Mouse (Mus musculus) spleen, adult 18-20 months (tissue): Measurements from ENCODE around the gene Ap3b1.

Source experiments
- DNase-seq, 2 experiments: peaks; one replicate each; pipeline ENCODE4 v3.0.0; 2022; ENCODE audit warnings: mixed read lengths in 2 of 2

The Ap3b1 gene

GRCm38 (mm10) chr13:94375526-94376390 lies 17.0 kb downstream of the Ap3b1 start:
- no peak for DNase-seq

DNA sequence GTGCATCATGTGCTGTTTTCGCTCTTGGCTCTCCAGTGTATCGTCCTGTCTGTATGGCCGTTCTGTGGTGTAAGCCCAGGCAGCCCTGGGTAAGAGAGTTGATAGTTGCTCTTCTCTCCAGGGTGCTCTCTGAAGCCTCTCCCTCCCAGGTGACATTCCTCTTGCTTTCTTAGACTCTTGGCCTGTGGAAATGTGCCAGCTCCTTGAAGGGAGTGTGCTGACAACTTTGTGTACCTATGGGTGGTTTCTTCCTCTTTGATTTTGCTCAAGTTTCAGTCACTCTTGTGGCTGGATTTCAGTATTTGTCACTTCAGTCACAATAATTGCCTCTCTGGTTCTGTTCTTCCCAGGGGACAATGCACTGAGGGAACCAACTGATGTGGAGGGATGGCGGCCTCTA lies 20.2 kb downstream of the Ap3b1 start:
- no peak for DNase-seq

DNA sequence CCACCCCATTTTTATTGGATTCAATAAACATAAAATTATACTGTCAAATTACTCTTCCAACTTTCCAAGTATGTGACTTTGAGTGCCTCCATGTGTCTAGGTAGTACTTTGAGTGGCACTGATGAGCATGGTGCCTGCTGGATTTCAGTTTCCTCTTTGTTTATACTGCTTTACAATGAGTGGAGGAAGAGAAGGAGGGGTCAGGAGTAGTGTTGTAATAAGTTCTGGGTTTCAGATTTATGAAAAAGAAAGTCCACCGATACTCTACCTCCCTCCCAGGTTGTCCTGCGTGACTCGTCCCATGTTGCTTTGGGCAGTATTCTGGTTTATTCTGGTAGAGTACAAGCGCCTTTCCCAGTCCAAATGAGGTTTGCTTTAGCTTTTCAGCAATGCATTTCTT lies 22.7 kb downstream of the Ap3b1 start:
- no peak for DNase-seq

GRCm38 (mm10) chr13:94381829-94382675 lies 23.3 kb downstream of the Ap3b1 start:
- no peak for DNase-seq

DNA sequence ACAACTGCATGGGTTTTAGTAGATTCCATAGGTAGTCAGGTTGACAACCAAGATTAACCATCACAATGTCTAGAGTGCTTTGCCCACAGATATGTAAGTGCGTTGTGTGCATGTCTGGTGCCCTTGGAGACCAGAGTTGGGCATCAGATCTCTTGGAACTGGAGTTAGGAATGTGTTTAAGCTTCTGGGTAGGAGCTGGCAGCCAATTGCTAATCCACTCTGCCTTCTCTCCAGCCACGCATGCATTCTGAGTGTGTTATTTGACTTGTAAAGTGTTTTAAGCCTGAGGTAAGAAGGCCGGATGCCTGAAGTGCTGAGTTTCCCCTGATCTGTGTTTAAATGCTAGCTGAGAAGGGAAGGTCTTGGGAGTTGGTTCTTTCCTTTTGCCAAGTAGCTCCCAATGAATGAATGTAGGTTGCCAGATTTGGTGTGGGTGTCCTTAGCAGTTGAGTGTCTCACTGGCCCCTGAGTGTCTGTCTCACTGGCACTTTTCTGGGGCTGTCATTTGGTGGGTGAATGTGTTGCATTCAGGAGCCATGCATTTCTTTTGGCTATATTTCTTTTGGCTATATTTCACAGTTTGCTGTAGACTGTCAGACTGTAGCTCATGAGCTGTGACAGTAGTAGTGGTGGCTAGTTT lies 26.3 kb downstream of the Ap3b1 start:
- no peak for DNase-seq

DNA sequence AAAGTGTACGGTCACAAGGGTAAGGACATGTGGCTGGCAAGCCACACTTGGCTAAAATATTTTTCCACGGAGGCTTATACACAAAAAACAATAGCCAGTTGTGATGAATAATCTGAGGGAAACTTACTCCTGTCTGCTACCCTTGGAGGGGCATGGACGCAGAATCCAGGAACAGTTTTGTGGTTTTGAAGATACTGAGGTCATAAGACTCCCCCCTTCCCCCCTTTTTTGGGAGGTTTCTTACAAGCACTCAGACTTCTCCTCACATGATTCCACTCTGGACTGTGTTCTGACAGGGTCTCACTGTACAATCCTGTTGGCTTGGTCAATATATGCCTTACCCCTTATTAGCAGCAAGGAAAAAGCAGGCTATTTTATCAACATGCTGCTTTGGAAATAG lies 29.8 kb downstream of the Ap3b1 start:
- no peak for DNase-seq

DNA sequence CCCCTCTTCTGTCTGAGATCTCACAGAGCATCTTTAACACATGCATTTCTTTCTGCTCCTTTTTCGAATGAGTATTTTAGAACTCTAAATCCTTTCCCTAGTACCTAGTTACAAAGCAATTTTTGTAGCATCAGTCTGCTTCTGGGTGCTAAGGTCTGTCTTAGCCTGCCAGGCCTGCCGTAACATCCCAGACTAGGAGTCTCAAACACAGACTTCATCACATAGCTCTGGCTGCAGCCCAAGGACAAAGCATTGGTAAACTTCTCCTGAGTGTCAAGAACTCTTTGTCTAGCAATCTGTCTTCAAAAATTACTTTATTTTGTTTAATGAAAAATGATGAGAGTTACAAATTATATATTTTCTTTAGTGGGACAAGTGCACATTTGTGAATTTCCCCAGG lies 30.8 kb downstream of the Ap3b1 start:
- no peak for DNase-seq

DNA sequence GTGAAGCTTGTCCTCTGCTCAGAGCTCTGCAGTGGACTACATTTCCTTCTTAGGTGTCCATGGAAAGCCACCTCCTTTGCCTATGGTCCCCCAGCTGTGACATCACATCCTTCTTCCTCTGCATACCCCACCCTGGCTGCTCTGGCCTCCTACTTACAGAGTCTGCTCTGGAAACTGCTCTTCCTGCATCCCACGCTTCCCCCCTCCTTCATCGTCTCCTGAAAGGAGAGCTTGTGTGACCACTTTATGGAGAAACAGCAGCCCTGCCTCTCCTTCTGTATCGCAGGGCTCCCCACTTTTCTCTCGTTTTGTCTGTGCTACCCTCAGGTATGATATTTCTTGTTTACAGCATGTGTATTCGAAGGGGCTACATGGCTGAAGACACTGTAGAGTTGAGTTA lies 33.5 kb downstream of the Ap3b1 start:
- DNase-seq, result no peak

DNA sequence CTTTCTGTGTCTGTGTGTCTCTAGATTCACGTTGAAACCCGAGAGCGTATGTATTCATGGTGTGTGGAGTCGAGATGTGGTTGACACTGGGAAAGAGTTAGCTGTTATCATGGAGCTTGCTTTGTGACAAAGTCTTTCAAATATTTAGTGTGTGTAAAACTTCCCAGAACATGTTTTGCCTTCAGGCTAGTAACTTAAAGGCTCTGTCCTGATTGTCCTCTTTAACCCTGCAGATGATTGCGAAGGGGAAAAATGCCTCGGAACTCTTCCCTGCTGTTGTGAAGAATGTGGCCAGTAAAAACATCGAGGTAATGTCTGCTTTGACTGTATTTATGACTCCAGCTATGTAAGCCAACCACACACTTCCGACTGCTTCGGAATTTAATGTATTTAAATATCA lies 35.7 kb downstream of the Ap3b1 start:
- no peak for DNase-seq

GRCm38 (mm10) chr13:94395763-94396162 lies 37.0 kb downstream of the Ap3b1 start:
- DNase-seq, result no peak

DNA sequence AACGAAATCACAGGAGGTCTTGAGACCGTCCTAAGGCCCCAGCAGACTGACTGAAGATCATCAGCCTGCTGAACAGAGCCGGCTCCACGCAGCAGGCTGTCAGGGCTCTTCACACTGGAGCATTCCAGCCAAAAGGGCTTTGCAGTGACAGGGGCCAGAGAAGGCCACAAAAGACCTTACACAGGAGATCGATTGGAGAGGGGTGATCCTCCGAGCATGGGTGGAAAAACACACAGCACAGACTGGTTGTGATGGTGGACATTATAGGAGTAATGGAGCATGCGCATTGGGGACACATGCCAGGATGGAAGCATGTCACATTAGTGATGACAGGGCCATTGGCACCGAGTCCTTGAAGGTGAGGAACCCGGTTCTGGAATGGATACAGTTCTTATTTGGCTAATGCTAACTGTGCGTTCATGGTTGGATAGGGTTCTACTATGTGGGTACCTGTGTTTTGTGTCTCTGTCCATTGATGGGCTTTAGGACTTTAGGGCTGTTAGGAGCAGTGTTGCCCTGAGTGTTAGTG lies 37.7 kb downstream of the Ap3b1 start:
- DNase-seq, result no peak

GRCm38 (mm10) chr13:94398568-94399374 lies 40.0 kb downstream of the Ap3b1 start:
- no peak for DNase-seq

DNA sequence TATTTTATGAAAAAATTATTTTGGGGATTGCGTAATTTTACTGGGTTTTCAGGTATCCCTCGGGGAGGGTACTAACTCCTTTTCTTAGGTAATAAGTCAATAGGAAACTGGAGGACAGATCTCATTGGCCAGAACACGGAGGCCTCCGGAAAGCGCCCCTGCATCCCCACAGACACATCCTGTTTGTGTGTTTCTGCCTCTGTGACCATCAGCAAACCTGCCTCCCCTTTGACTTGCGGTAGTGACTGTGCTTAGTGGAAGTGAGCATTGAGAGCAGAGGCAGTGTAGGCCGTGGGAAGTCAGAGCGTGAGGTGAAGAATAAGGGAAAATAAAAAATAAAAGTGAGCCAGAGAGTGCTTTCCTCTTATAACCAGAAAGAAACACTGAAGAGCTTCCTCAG lies 41.7 kb downstream of the Ap3b1 start:
- DNase-seq, result no peak

- no peak for DNase-seq
These were observed 64.8 kb downstream of the Ap3b1 start for GRCm38 (mm10) chr13:94423600-94423999.

- no peak for DNase-seq
These were observed 70.8 kb downstream of the Ap3b1 start for GRCm38 (mm10) chr13:94429567-94429966.

DNA sequence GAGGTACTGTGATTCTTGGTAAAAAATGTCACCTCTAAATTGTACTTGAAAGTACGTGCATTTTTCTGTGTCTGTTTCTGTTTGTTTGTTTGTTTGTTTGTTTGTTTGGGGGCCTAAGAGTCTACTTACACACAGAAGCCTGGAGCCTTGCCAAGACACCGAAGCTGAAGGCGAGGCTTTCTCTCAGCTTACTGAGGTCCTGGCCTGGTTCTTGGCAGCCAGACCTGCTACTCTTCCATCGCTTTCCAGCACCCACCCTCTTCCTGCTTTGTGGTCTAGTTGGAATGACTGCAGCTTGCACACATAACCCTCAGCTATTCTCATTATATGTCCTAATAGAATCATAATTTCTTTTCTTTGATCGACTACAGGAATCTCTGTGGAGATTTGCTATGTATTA lies 80.6 kb downstream of the Ap3b1 start:
- DNase-seq, result no peak

- DNase-seq, result no peak
These were observed 82.4 kb downstream of the Ap3b1 start for GRCm38 (mm10) chr13:94441199-94441598.

- no peak for DNase-seq
These were observed 84.7 kb downstream of the Ap3b1 start for GRCm38 (mm10) chr13:94443411-94443810.

DNA sequence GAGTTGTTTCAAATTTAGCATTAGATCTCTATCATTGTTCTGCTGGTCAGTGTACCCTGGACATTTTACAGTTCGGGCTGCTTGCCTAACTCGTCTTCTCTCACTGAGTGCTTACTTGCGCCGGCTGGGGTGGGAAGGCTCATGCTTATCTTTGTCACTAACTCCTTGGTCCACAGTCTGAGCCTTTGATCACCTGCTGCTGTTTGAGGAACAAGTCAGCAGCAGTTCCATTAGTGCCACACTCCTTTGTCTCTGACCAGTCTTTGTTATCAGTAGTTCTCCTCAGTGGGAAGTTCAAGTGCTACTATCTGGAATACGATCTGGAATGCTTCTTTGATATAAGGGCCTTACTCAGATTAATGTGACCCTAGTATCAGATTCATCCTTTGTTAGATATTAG lies 86.3 kb downstream of the Ap3b1 start:
- no peak for DNase-seq

GRCm38 (mm10) chr13:94447003-94447402 lies 88.2 kb downstream of the Ap3b1 start:
- no peak for DNase-seq

- DNase-seq, result no peak
These were observed 90.8 kb downstream of the Ap3b1 start for GRCm38 (mm10) chr13:94449593-94449992.

DNA sequence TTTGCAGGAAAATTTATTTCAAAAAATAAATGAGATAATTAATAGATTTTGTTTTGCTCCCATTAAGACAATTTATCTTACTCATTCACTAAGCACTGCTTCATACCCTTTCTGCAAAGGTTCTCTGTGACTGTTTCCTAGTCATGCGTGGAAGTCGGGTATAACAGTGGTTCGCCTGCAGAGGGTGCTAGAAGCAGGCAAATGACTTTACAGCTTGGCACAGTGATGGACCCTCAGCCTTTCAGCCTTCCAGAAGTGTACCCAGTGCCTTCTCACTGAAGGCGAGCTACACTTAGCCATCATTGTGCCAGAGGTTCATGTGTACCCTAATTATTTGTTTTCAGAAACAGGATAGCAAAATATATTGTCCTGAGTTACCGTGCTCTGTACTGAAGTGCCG lies 92.5 kb downstream of the Ap3b1 start:
- no peak for DNase-seq
